Mouse (Mus musculus) CH12.LX (cell line): ENCODE measurements around the gene Btbd17. TPM values are rescaled to one million over a fixed set of nuclear protein-coding genes. Genes with fewer than 3 reads are reported as not detected.

ENCODE experiments used
- DNase-seq: peaks from one replicate; pipeline ENCODE4 v3.0.0-alpha.2; 2013; ENCODE audit errors: extremely low read depth
- H3K27ac ChIP-seq: 2 replicates; pipeline ENCODE4 v1.5.1; 2012; ENCODE audit warnings: low read depth, mild to moderate bottlenecking, control low read depth, moderate library complexity; ENCODE audit not compliant: insufficient read depth
- H3K27me3 ChIP-seq: replicated peaks from 2 replicates; pipeline ENCODE3; 2012; ENCODE audit warnings: inconsistent platforms
- H3K36me3 ChIP-seq, 2 experiments: replicated peaks in 1 of 2; 2 replicates each; pipeline versions ENCODE3 to v1.6.1; 2012; ENCODE audit warnings: inconsistent platforms in 1 of 2, low read length in 1 of 2, mild to moderate bottlenecking in 1 of 2, mixed read lengths in 1 of 2, moderate library complexity in 1 of 2; ENCODE audit not compliant: control insufficient read depth in 1 of 2, insufficient read depth in 1 of 2
- H3K4me1 ChIP-seq, 2 experiments: 2 replicates each; pipeline ENCODE4 v1.6.1; 2012; ENCODE audit warnings: inconsistent platforms in 1 of 2, moderate library complexity in 1 of 2; ENCODE audit not compliant: insufficient read depth in 2 of 2, control insufficient read depth in 1 of 2
- H3K4me2 ChIP-seq: 2 replicates; pipeline ENCODE4 v1.6.1; 2012; ENCODE audit warnings: low read depth, mild to moderate bottlenecking, control low read depth; ENCODE audit not compliant: poor library complexity, insufficient read depth, severe bottlenecking
- H3K4me3 ChIP-seq, 3 experiments: fragments of 150-350 bp in 1 of 3; sonication (generic) in 1 of 3; replicated peaks in 1 of 3; 2 replicates each; pipeline versions ENCODE3 to v1.5.1; 2011 to 2012; ENCODE audit warnings: low read depth in 2 of 3, low read length in 2 of 3, mild to moderate bottlenecking in 2 of 3, moderate library complexity in 2 of 3, control low read depth in 1 of 3, improper control_type of control experiment in 1 of 3, inconsistent platforms in 1 of 3, mixed read lengths in 1 of 3; ENCODE audit not compliant: poor library complexity in 1 of 3
- H3K79me2 ChIP-seq: replicated peaks from 2 replicates; pipeline ENCODE4 v1.6.1; 2012; ENCODE audit warnings: mild to moderate bottlenecking, moderate library complexity; ENCODE audit not compliant: control insufficient read depth, poor library complexity, insufficient read depth, severe bottlenecking; ENCODE audit errors: extremely low read depth
- H3K9ac ChIP-seq: 2 replicates; pipeline ENCODE4 v1.6.1; 2012; ENCODE audit warnings: low read depth, mild to moderate bottlenecking, control low read depth, moderate library complexity; ENCODE audit not compliant: insufficient read depth
- H3K9me3 ChIP-seq: replicated peaks from 2 replicates; pipeline ENCODE3; 2012; ENCODE audit warnings: low read length, inconsistent platforms, mixed read lengths
- BHLHE40 ChIP-seq: IDR thresholded peaks from 2 replicates; pipeline ENCODE4 v1.6.1; 2011; ENCODE audit warnings: mild to moderate bottlenecking, low read depth, low read length, improper control_type of control experiment
- CHD2 ChIP-seq: IDR thresholded peaks from 2 replicates; pipeline ENCODE4 v1.6.1; 2011; ENCODE audit warnings: low read length, improper control_type of control experiment
- E2F4 ChIP-seq: IDR thresholded peaks from 2 replicates; pipeline ENCODE4 v1.6.1; 2011; ENCODE audit warnings: low read depth, low read length, improper control_type of control experiment; ENCODE audit not compliant: insufficient replicate concordance
- GABPA ChIP-seq: IDR thresholded peaks from 2 replicates; pipeline ENCODE4 v1.6.1; 2012; ENCODE audit warnings: low read depth, low read length, improper control_type of control experiment, inconsistent platforms; ENCODE audit not compliant: insufficient replicate concordance
- HCFC1 ChIP-seq: IDR thresholded peaks from 2 replicates; pipeline ENCODE4 v1.6.1; 2012; ENCODE audit warnings: low read depth, mild to moderate bottlenecking, inconsistent platforms, low read length, improper control_type of control experiment
- MAFK ChIP-seq: IDR thresholded peaks from 2 replicates; pipeline ENCODE4 v1.6.1; 2011; ENCODE audit warnings: low read length, improper control_type of control experiment; ENCODE audit not compliant: insufficient replicate concordance
- MAZ ChIP-seq: IDR thresholded peaks from 2 replicates; pipeline ENCODE4 v1.6.1; 2012; ENCODE audit warnings: low read depth, mild to moderate bottlenecking, inconsistent platforms, low read length, improper control_type of control experiment, moderate library complexity
- MEF2A ChIP-seq: IDR thresholded peaks from 2 replicates; pipeline ENCODE4 v1.6.1; 2014; ENCODE audit warnings: low read depth, mild to moderate bottlenecking, inconsistent platforms, low read length, improper control_type of control experiment, borderline replicate concordance
- MYC ChIP-seq: IDR thresholded peaks from 2 replicates; pipeline ENCODE4 v1.6.1; 2011; ENCODE audit warnings: low read depth, mild to moderate bottlenecking, improper control_type of control experiment, low read length
- NELFE ChIP-seq: IDR thresholded peaks from 2 replicates; pipeline ENCODE4 v1.6.1; 2011; ENCODE audit warnings: low read depth, low read length, improper control_type of control experiment
- NRF1 ChIP-seq: IDR thresholded peaks from 2 replicates; pipeline ENCODE4 v1.6.1; 2014; ENCODE audit warnings: low read depth, mild to moderate bottlenecking, inconsistent platforms, low read length, improper control_type of control experiment, moderate library complexity
- PAX5 ChIP-seq: IDR thresholded peaks from 2 replicates; pipeline ENCODE4 v1.6.1; 2012; ENCODE audit warnings: low read length, inconsistent platforms, mixed read lengths
- POLR2A ChIP-seq: IDR thresholded peaks from 2 replicates; pipeline ENCODE4 v1.6.1; 2011; ENCODE audit warnings: low read depth, mild to moderate bottlenecking, improper control_type of control experiment, low read length
- RAD21 ChIP-seq: IDR thresholded peaks from 2 replicates; pipeline ENCODE4 v1.6.1; 2011; ENCODE audit warnings: low read depth, mild to moderate bottlenecking, low read length, improper control_type of control experiment, moderate library complexity
- TCF12 ChIP-seq: IDR thresholded peaks from 2 replicates; pipeline ENCODE4 v1.6.1; 2014; ENCODE audit warnings: low read depth, mild to moderate bottlenecking, inconsistent platforms, low read length, improper control_type of control experiment
- UBTF ChIP-seq: IDR thresholded peaks from 2 replicates; pipeline ENCODE4 v1.6.1; 2012; ENCODE audit warnings: low read depth, mild to moderate bottlenecking, inconsistent platforms, low read length, improper control_type of control experiment, moderate library complexity
- USF1 ChIP-seq: IDR thresholded peaks from 2 replicates; pipeline ENCODE4 v1.6.1; 2014; ENCODE audit warnings: low read depth, mild to moderate bottlenecking, inconsistent platforms, low read length, improper control_type of control experiment
- USF2 ChIP-seq: conservative IDR thresholded peaks from 2 replicates; pipeline ENCODE4 v1.6.1; 2011; ENCODE audit warnings: low read depth, low read length, improper control_type of control experiment
- ZC3H11A ChIP-seq: IDR thresholded peaks from 2 replicates; pipeline ENCODE4 v1.6.1; 2012; ENCODE audit warnings: low read depth, mild to moderate bottlenecking, inconsistent platforms, low read length, improper control_type of control experiment
- ZMIZ1 ChIP-seq: IDR thresholded peaks from 2 replicates; pipeline ENCODE4 v1.6.1; 2012; ENCODE audit warnings: low read depth, mild to moderate bottlenecking, inconsistent platforms, low read length, improper control_type of control experiment
- ZNF384 ChIP-seq: IDR thresholded peaks from 2 replicates; pipeline ENCODE4 v1.6.1; 2012; ENCODE audit warnings: low read depth, low read length, improper control_type of control experiment, inconsistent platforms
- dilution Hi-C: fragments of 300-500 bp; cut with MboI; formaldehyde crosslinking; loops from 2 replicates; pipeline ENCODE4 v1.14.3; 2020; ENCODE audit warnings: low sequenced_read_pairs; ENCODE audit not compliant: extremely low pct_unique_long_range_greater_than_20kb, extremely low pct_ligation_motif_present
- in situ Hi-C: fragments of 300-500 bp; cut with MboI; formaldehyde crosslinking; loops from 3 replicates; pipeline ENCODE4 v1.14.3; 2019; ENCODE audit warnings: low sequenced_read_pairs, low pct_ligation_motif_present, low pct_unique_long_range_greater_than_20kb, mixed read lengths
- polyA plus RNA-seq: library from polyadenylated mRNA; unstranded; fragments of >175 nt; gene quantifications from 2 replicates; pipeline ENCODE4 v1.2.1, GENCODE M21; 2012; ENCODE audit warnings: low read depth; ENCODE audit not compliant: insufficient read length
- total RNA-seq, 2 experiments: library from RNA; depleted of rRNA; stranded (reverse); fragments of 300-350 nt in 1 of 2; fragments of >200 nt in 1 of 2; gene quantifications; 2 replicates each; pipeline ENCODE4 v1.2.3; 2012 to 2014

The Btbd17 gene
- total and polyA plus RNA-seq, 3 experiments, result not detected

DNA sequence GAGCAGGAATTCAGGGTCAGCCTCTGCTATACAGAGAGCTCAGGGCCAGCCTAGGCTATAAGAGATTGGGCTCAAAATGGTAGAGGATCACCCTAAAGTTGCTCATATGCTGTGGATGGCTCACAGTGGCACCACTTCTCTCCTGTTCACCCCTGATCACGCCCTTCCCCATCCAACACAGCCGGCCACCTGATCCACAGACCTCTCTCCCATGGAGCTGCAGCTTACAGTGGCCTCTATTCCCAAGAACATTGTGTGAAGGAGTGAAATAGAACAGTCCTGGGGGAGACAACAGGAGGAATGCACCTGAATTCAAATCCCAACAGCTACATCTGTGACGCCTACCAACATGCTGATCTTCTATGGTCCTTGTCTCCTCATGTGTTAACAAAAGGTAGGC is 2.9 kb upstream of the Btbd17 start, which contains the start of gene Gpr142:
Gene Gpr142, plus strand, starts transcription at position 301 of the 400 bp plus-strand sequence.
- H3K27me3 ChIP-seq, result peaks cover 43% of the 10 kb centered on the region
- peaks cover 3 to 21% of the 10 kb centered on the region in 2 experiments; a peak in 3 of 4 replicates for H3K4me1 ChIP-seq
- H3K36me3 ChIP-seq, result no peaks in the 10 kb centered on the region
- H3K9ac ChIP-seq, result no peak within 1 kb of the TSS
- TF ChIP-seq ZNF384 (no peak), MYC (no peak), HCFC1 (no peak), MEF2A (no peak), E2F4 (no peak), ZC3H11A (no peak), USF1 (no peak), PAX5 (no peak), BHLHE40 (no peak), UBTF (no peak), NELFE (no peak), MAFK (no peak), ZMIZ1 (no peak), GABPA (no peak), USF2 (no peak), NRF1 (no peak), POLR2A (no peak), MAZ (no peak)
- TF ChIP-seq, all 38 proteins: peak for 0
- DNase-seq, result no peak
- Histone ChIP-seq H3K4me3 (no peak within 1 kb of the TSS), H3K27ac (no peak within 1 kb of the TSS), H3K9me3 (peaks cover 7% of the 10 kb centered on the region), H3K79me2 (no peaks in the 10 kb centered on the region), H3K4me2 (no peak within 1 kb of the TSS)
- in situ Hi-C loops (loop anchor here (5.0 kb wide), 1 partner anchor 46 kb away; no protein-coding TSS in a partner anchor), dilution Hi-C loops (no loop called here)

DNA sequence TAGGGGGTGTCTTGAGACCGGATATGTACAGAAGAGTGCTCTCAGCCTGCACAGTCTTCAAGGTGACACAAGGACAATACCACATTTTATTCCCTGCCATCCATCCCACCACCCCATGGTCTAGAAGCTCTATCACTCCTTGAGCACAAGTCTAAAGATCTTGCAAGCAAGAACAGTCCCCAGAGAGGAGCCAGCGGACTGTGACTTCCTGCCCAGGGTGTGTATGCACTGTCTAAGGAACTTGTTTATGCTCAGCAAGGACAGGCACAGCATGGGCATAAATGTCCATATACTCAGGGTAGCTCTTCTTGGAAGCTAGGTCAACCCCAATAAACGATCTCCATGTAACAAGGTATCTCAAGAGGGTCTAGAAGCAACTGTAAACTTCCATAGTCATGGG is 2.2 kb upstream of the Btbd17 start:
- no peak overlapping the region for H3K4me2 ChIP-seq
- H3K27ac ChIP-seq, result no peak overlapping the region
- no peaks in the 10 kb centered on the region for H3K79me2 ChIP-seq
- peaks cover 7% of the 10 kb centered on the region for H3K9me3 ChIP-seq
- dilution Hi-C loops, result no loop called here
- H3K4me3 ChIP-seq, result no peak overlapping the region
- H3K27me3 ChIP-seq, result peaks cover 41% of the 10 kb centered on the region
- no peak for TF ChIP-seq RAD21
- TF ChIP-seq ZMIZ1, result no peak
- no peak for TF ChIP-seq PAX5
- no peak for TF ChIP-seq TCF12
- TF ChIP-seq E2F4, result no peak
- TF ChIP-seq MAFK, result no peak
- TF ChIP-seq ZNF384, result no peak
- TF ChIP-seq CHD2, result no peak
- TF ChIP-seq, all 38 proteins: peak for 0
- Histone ChIP-seq H3K36me3 (no peaks in the 10 kb centered on the region), H3K4me1 (peaks cover 3 to 21% of the 10 kb centered on the region in 2 experiments; a peak in 3 of 4 replicates), H3K9ac (no peak overlapping the region)
- DNase-seq, result no peak
- in situ Hi-C loops, result loop anchor here (5.0 kb wide), 1 partner anchor 46 kb away; no protein-coding TSS in a partner anchor
